Mouse (Mus musculus) heart, embryonic 12.5 days (tissue): ENCODE results near the gene Ikzf1. TPM values are rescaled to one million over a fixed set of nuclear protein-coding genes. Genes with fewer than 3 reads are reported as not detected.

Source experiments
- ATAC-seq: fragments of 200-750 bp; cut with Nextera tagmentation; 2 replicates; pipeline ENCODE4 v1.8.0; 2017; ENCODE audit warnings: moderate TSS enrichment, moderate library complexity; ENCODE audit not compliant: insufficient number of reproducible peaks, low FRiP score
- H3K27ac ChIP-seq: fragments of 300-500 bp; sonication (generic); 2 replicates; pipeline ENCODE4 v1.5.1; 2016; ENCODE audit warnings: mild to moderate bottlenecking, moderate library complexity; ENCODE audit not compliant: poor library complexity, severe bottlenecking
- H3K27me3 ChIP-seq: fragments of 300-500 bp; sonication (generic); replicated peaks from 2 replicates; pipeline ENCODE4 v1.6.1; 2016; ENCODE audit warnings: mild to moderate bottlenecking, moderate library complexity
- H3K36me3 ChIP-seq: fragments of 300-500 bp; sonication (generic); 2 replicates; pipeline ENCODE4 v1.6.1; 2016; ENCODE audit warnings: mild to moderate bottlenecking, moderate library complexity
- H3K4me1 ChIP-seq: fragments of 300-500 bp; sonication (generic); replicated peaks from 2 replicates; pipeline ENCODE4 v1.6.1; 2016; ENCODE audit warnings: mild to moderate bottlenecking
- H3K4me2 ChIP-seq: fragments of 300-500 bp; sonication (generic); 2 replicates; pipeline ENCODE4 v1.6.1; 2016; ENCODE audit warnings: mild to moderate bottlenecking, moderate library complexity
- H3K4me3 ChIP-seq: fragments of 300-500 bp; sonication (generic); 2 replicates; pipeline ENCODE4 v1.5.1; 2016; ENCODE audit warnings: mild to moderate bottlenecking
- H3K9ac ChIP-seq: fragments of 300-500 bp; sonication (generic); 2 replicates; pipeline ENCODE4 v1.6.1; 2016; ENCODE audit warnings: mild to moderate bottlenecking, moderate library complexity
- H3K9me3 ChIP-seq: fragments of 300-500 bp; sonication (generic); replicated peaks from 2 replicates; pipeline ENCODE4 v1.6.1; 2016; ENCODE audit warnings: mild to moderate bottlenecking, moderate library complexity
- WGBS: fragments of 180-500 bp; shearing (Covaris S2); methylation state at CpG from one replicate; pipeline ENCODE4 v1.1.7; 2016; 5-methylcytosine and 5-hydroxymethylcytosine counted together
- polyA plus RNA-seq: library from polyadenylated mRNA; unstranded; fragments of >200 nt; fragmentation: Nextera tagmentation; extraction: Ambion mirVana; gene quantifications from 2 replicates; pipeline ENCODE4 v1.2.1, GENCODE M21; 2016

Gene Ikzf1
- polyA plus RNA-seq, 1 experiment from 2014 or later, result 3.3 TPM

GRCm38 (mm10) chr11:11708154-11708719, 23.4 kb downstream of the Ikzf1 start:
- Histone ChIP-seq H3K9me3 (no peaks in the 10 kb centered on the region), H3K9ac (no peak overlapping the region), H3K4me1 (no peaks in the 10 kb centered on the region), H3K27ac (no peak overlapping the region), H3K4me2 (no peak overlapping the region), H3K4me3 (no peak overlapping the region), H3K27me3 (0 out of 2 replicates have a peak, but pooled peaks cover 5% of the 10 kb centered on the region), H3K36me3 (no peaks in the 10 kb centered on the region)
- WGBS, result 88% methylated on average over 9 of the region's 9 CpGs
- no peak for ATAC-seq

DNA sequence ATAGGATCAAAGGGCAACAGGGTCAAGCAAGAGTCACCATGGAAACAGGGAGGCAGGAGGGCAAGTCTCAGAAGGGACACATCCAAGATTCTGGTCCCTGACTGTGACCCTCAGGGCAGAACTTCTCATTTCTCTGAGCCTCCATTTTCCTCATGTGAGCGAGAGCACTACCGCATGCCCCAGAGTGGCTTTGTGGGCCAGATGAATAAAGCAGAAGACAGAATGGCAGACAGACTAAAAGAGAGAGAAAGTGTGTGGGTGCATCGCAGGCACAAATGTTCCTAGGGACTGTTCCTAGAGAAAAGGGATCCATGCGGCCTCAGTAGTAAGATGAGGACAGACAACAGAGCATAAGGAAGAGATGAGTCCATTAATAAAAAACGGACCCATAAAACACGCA, 24.5 kb downstream of the Ikzf1 start:
- Histone ChIP-seq H3K27ac (no peak overlapping the region), H3K4me2 (no peak overlapping the region), H3K9me3 (no peaks in the 10 kb centered on the region), H3K4me3 (no peak overlapping the region), H3K9ac (no peak overlapping the region), H3K27me3 (0 out of 2 replicates have a peak, but pooled peaks cover 5% of the 10 kb centered on the region), H3K36me3 (no peaks in the 10 kb centered on the region), H3K4me1 (no peaks in the 10 kb centered on the region)
- ATAC-seq, result no peak
- 86% methylated on average over 6 of the region's 6 CpGs for WGBS

- Histone ChIP-seq H3K4me3 (no peak overlapping the region), H3K27ac (no peak overlapping the region), H3K36me3 (no peaks in the 10 kb centered on the region), H3K4me2 (no peak overlapping the region), H3K9ac (no peak overlapping the region), H3K4me1 (no peaks in the 10 kb centered on the region), H3K27me3 (0 out of 2 replicates have a peak, but pooled peaks cover 5% of the 10 kb centered on the region), H3K9me3 (no peaks in the 10 kb centered on the region)
- no peak for ATAC-seq
These were observed 25.9 kb downstream of the Ikzf1 start for GRCm38 (mm10) chr11:11710718-11711117.

DNA sequence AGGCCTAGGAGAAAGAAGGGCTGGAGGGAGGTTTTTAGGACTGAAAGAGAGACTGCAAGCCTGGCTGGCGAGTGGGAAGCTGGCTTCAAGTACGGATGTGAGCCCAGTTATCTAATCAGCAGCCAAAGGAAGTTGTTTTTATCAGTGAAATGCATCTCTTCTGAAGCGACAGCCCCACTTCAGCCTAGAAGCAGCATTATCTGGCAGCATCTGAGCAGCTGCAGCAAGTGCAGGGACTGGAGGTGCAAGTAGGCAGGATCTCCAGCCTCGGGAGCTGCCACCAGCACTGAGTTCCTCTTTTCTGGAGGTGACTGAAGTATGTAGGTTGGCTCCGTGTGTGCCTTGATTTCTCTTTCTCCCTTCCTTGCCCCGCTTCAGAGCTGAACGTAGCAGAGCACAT, 26.9 kb downstream of the Ikzf1 start:
- no peaks in the 10 kb centered on the region for H3K36me3 ChIP-seq
- no peak overlapping the region for H3K4me2 ChIP-seq
- 25% methylated on average over 7 of the region's 7 CpGs for WGBS
- ATAC-seq, result no peak
- no peaks in the 10 kb centered on the region for H3K9me3 ChIP-seq
- H3K27ac ChIP-seq, result no peak overlapping the region
- 0 out of 2 replicates have a peak, but pooled peaks cover 5% of the 10 kb centered on the region for H3K27me3 ChIP-seq
- H3K9ac ChIP-seq, result no peak overlapping the region
- H3K4me1 ChIP-seq, result no peaks in the 10 kb centered on the region
- H3K4me3 ChIP-seq, result no peak overlapping the region

DNA sequence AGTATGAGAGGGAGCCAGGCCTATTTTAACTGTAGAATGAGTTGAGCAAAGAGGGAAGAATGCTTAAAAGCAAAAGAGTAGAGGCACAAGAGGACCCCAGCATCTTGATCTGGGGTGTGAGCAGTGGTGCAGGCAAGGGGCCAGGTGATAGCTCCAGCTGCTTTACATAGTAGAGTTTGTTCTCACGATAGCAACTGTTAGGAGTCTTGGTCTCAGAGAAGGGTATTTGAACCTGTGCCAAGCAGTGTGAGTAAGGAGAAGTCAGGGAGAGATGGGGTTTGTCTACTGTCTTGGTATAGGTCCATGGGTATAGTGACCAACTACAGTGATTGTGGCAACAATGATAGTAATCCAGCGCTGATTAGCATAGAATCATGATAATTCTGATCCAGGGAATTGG, 29.9 kb downstream of the Ikzf1 start:
- Histone ChIP-seq H3K4me3 (no peak overlapping the region), H3K9ac (no peak overlapping the region), H3K4me2 (no peak overlapping the region), H3K36me3 (no peaks in the 10 kb centered on the region), H3K9me3 (no peaks in the 10 kb centered on the region), H3K4me1 (no peaks in the 10 kb centered on the region), H3K27me3 (no peaks in the 10 kb centered on the region), H3K27ac (no peak overlapping the region)
- no peak for ATAC-seq
- WGBS, result 72% methylated on average over 2 of the region's 2 CpGs

GRCm38 (mm10) chr11:11715963-11716691, 31.3 kb downstream of the Ikzf1 start:
- H3K36me3 ChIP-seq, result no peaks in the 10 kb centered on the region

DNA sequence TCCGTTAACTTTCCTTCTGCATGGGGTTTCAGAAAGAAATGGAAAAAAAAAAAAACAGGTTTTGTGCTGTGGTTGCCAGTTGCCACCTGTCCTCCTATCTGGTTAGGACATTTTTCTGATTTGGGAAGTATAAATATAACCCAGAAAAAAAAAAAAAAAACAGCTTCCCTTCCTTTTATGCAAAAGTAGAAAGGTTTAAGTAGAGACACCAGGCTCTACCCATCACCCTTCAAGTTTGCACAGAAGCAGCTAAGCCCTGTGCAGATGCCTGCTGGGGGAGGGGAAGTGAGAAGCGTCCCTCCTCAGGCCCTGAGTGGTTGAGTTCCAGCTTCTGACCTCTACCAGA, 31.9 kb downstream of the Ikzf1 start:
- Histone ChIP-seq H3K9me3 (no peaks in the 10 kb centered on the region), H3K4me3 (no peak overlapping the region), H3K27me3 (no peaks in the 10 kb centered on the region), H3K4me2 (no peak overlapping the region), H3K36me3 (no peaks in the 10 kb centered on the region), H3K9ac (no peak overlapping the region), H3K27ac (no peak overlapping the region), H3K4me1 (no peaks in the 10 kb centered on the region)
- ATAC-seq, result no peak
- 64% methylated on average over 2 of the region's 2 CpGs for WGBS

More at GRCm38 (mm10) chr11:11715963-11716691, 31.3 kb downstream of the Ikzf1 start:
- Histone ChIP-seq H3K4me3 (no peak overlapping the region), H3K27ac (no peak overlapping the region), H3K4me2 (no peak overlapping the region), H3K9ac (no peak overlapping the region), H3K27me3 (no peaks in the 10 kb centered on the region), H3K9me3 (no peaks in the 10 kb centered on the region), H3K4me1 (no peaks in the 10 kb centered on the region)
- WGBS, result 79% methylated on average over 7 of the region's 7 CpGs
- no peak for ATAC-seq

- ATAC-seq, result no peak
- Histone ChIP-seq H3K9me3 (no peaks in the 10 kb centered on the region), H3K27me3 (no peaks in the 10 kb centered on the region), H3K4me3 (no peak overlapping the region), H3K4me1 (no peaks in the 10 kb centered on the region), H3K27ac (no peak overlapping the region), H3K4me2 (no peak overlapping the region), H3K9ac (no peak overlapping the region), H3K36me3 (no peaks in the 10 kb centered on the region)
- WGBS, result 78% methylated on average over 4 of the region's 4 CpGs
These were observed 32.9 kb downstream of the Ikzf1 start for GRCm38 (mm10) chr11:11717606-11718167.

GRCm38 (mm10) chr11:11719748-11720147, 34.9 kb downstream of the Ikzf1 start:
- Histone ChIP-seq H3K4me2 (no peak overlapping the region), H3K27me3 (no peaks in the 10 kb centered on the region), H3K4me1 (no peaks in the 10 kb centered on the region), H3K4me3 (no peak overlapping the region), H3K36me3 (no peaks in the 10 kb centered on the region), H3K9ac (no peak overlapping the region), H3K27ac (no peak overlapping the region), H3K9me3 (no peaks in the 10 kb centered on the region)
- no peak for ATAC-seq
- 73% methylated on average over 5 of the region's 5 CpGs for whole genome bisulfite sequencing

DNA sequence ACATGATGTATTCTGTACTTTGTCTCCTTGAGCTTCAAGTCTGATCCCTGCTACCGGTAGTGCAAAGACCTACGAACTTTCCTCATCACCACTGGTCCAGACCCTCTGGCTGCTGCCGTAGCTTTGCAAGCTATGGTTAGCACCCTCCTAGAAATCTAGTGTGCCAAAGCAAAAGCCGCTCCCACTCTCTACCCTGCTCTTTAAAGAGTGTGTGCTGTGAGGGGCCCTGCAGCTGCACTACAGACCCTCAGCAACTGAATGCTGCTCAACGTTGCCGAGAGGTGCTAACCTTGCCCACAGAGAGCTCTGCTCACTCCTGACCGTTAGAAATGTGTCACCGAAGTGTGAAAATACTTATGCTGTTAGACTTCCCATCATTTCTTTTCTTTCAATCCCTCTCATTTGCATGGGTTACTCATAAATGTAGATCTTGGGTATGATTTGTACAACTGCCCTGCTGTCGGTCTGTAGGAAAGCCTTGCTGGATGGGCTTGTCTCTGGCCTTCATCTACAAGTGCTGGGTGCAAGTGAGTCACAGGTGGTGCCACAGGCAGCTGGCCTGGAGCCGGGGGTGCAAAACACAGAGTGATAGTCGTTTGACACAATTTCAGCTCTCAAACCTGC, 40.6 kb downstream of the Ikzf1 start:
- H3K27ac ChIP-seq, result no peak overlapping the region
- H3K4me1 ChIP-seq, result no peaks in the 10 kb centered on the region; the same call in 1 of the 2 replicates
- no peak for ATAC-seq
- H3K27me3 ChIP-seq, result no peaks in the 10 kb centered on the region
- 85% methylated on average over 11 of the region's 11 CpGs for WGBS
- H3K36me3 ChIP-seq, result no peaks in the 10 kb centered on the region
- no peaks in the 10 kb centered on the region for H3K9me3 ChIP-seq
- no peak overlapping the region for H3K4me2 ChIP-seq
- no peak overlapping the region for H3K9ac ChIP-seq
- H3K4me3 ChIP-seq, result no peak overlapping the region

GRCm38 (mm10) chr11:11725876-11726525, 41.2 kb downstream of the Ikzf1 start:
- H3K9ac ChIP-seq, result no peak overlapping the region
- H3K4me1 ChIP-seq, result no peaks in the 10 kb centered on the region; the same call in 1 of the 2 replicates
- no peaks in the 10 kb centered on the region for H3K9me3 ChIP-seq
- no peak overlapping the region for H3K27ac ChIP-seq
- H3K4me2 ChIP-seq, result no peak overlapping the region
- no peaks in the 10 kb centered on the region for H3K36me3 ChIP-seq
- H3K4me3 ChIP-seq, result no peak overlapping the region
- 83% methylated on average over 5 of the region's 5 CpGs for WGBS
- no peak for ATAC-seq
- H3K27me3 ChIP-seq, result no peaks in the 10 kb centered on the region
